Mouse (Mus musculus) erythroblast, embryonic 14.5 days (primary cell): ENCODE results near the gene Tbpl1.

Source experiments
- GATA1 ChIP-seq: IDR thresholded peaks from 2 replicates; pipeline ENCODE4 v1.6.1; 2012; ENCODE audit warnings: low read length, inconsistent platforms, mixed read lengths
- TAL1 ChIP-seq: IDR thresholded peaks from 3 replicates; pipeline ENCODE4 v1.6.1; 2012; ENCODE audit warnings: low read length, inconsistent platforms, mixed read lengths

DNA sequence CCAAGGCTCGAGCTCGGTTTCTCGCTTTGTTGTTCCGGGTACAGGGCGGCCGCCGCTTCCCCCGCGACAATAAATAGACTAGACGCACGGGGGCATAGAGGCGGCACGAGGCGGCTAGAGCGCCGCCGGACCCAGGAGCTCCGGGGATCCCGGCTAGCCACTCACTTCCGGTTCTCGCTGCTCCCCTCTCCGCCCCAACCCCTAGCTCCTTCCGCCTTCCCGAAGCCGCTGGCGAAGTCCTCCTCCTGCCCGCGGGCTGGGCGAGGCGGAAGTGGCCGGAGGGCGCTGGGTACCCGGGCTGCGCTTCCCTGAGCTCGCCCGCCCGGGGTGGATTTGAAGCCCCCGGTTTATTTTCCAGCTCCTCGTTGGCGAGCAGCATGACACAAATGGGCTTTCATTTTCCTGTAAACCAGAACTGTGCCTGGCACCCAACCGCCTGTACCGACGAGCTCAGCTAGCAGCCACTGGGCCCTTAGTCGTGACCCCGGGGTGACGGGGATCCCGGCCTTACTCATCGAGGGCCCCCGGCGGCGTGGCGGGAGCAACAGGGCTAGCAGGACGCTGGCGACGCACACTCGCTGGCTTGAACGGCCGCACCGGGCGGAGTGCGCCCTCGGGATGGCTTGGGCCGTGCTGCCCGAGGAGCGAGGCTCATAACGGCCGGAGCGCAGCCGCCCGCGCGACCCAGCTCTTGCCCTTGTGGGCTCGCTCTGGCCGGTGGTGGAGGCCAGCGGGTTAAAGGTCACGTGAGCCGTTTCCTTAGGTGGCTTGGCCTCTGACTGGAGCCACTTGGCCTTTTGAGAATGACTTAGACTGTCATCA lies at the start of gene Tbpl1:
- TF ChIP-seq GATA1, result no peak
- no peak for TF ChIP-seq TAL1
